Mouse (Mus musculus) liver, adult 2 months (tissue): ENCODE data around the gene Auts2. TPM values are rescaled to one million over a fixed set of nuclear protein-coding genes. Genes with fewer than 3 reads are reported as not detected.

Experiments used
- DNase-seq: peaks from one replicate; pipeline ENCODE4 v3.0.0-alpha.2; 2011; ENCODE audit warnings: low read depth, low spot score; ENCODE audit errors: extremely low read depth
- H3K27ac ChIP-seq: fragments of 200-500 bp; replicated peaks from 2 replicates; pipeline ENCODE4 v1.5.1; 2012; ENCODE audit warnings: low read depth, mild to moderate bottlenecking, control low read depth, inconsistent platforms, low read length; ENCODE audit not compliant: insufficient read depth
- H3K27me3 ChIP-seq: fragments of 200-500 bp; 2 replicates; pipeline ENCODE4 v1.6.1; 2012; ENCODE audit warnings: mild to moderate bottlenecking, moderate library complexity, low read length, inconsistent platforms; ENCODE audit not compliant: control insufficient read depth, insufficient read depth
- H3K36me3 ChIP-seq: fragments of 200-500 bp; 2 replicates; pipeline ENCODE4 v1.6.1; 2012; ENCODE audit warnings: low read length, inconsistent platforms; ENCODE audit not compliant: control insufficient read depth, insufficient read depth
- H3K4me1 ChIP-seq: fragments of 200-500 bp; 2 replicates; pipeline ENCODE4 v1.6.1; 2011; ENCODE audit warnings: low read length; ENCODE audit not compliant: control insufficient read depth, insufficient read depth
- H3K4me3 ChIP-seq: fragments of 200-500 bp; 2 replicates; pipeline ENCODE4 v1.5.1; 2011; ENCODE audit warnings: low read depth, mild to moderate bottlenecking, control low read depth, low read length, moderate library complexity; ENCODE audit not compliant: insufficient read depth
- H3K79me2 ChIP-seq: fragments of 200-500 bp; 2 replicates; pipeline ENCODE4 v1.6.1; 2012; ENCODE audit warnings: inconsistent platforms, mild to moderate bottlenecking, low read length, moderate library complexity; ENCODE audit not compliant: control insufficient read depth, insufficient read depth
- H3K9ac ChIP-seq: fragments of 200-500 bp; 2 replicates; pipeline ENCODE4 v1.6.1; 2012; ENCODE audit warnings: low read depth, mild to moderate bottlenecking, control low read depth, inconsistent platforms, low read length
- CTCF ChIP-seq: fragments of 200-500 bp; IDR thresholded peaks from 2 replicates; pipeline ENCODE4 v1.5.1; 2011; ENCODE audit warnings: low read depth, low read length, control low read depth
- POLR2A ChIP-seq: fragments of 200-500 bp; IDR thresholded peaks from 2 replicates; pipeline ENCODE4 v1.6.1; 2011; ENCODE audit warnings: low read length, control low read depth; ENCODE audit not compliant: insufficient read depth; ENCODE audit errors: extremely low read depth
- WGBS: fragments of 180-500 bp; shearing (Covaris S2); methylation state at CpG from one replicate; pipeline ENCODE4 v1.1.7; 2018; 5-methylcytosine and 5-hydroxymethylcytosine counted together
- polyA plus RNA-seq: library from polyadenylated mRNA; depleted of rRNA; stranded (reverse); fragments of >200 nt; gene quantifications from 2 replicates; pipeline ENCODE4 v1.2.3, GENCODE M21; 2012
- total RNA-seq: library from RNA; depleted of rRNA; stranded (reverse); fragments of >200 nt; gene quantifications from 2 replicates; pipeline ENCODE4 v1.2.3, GENCODE M21; 2014

Auts2 gene
- total and polyA plus RNA-seq, 2 experiments = 0.37 to 0.51 TPM

- no peak overlapping the region for H3K9ac ChIP-seq
- no peak overlapping the region for H3K27ac ChIP-seq
- H3K4me1 ChIP-seq = no peaks in the 10 kb centered on the region
- no peaks in the 10 kb centered on the region for H3K36me3 ChIP-seq
- no peak for TF ChIP-seq CTCF
- TF ChIP-seq POLR2A = no peak
- H3K4me3 ChIP-seq = no peak overlapping the region
- H3K27me3 ChIP-seq = peaks cover 4% of the 10 kb centered on the region; the same call in 1 of the 2 replicates
- H3K79me2 ChIP-seq = no peaks in the 10 kb centered on the region
- no peak for DNase-seq
- 95% methylated on average over 7 of the region's 7 CpGs for WGBS
Observed at GRCm38 (mm10) chr5:132458498-132458897, 84.6 kb downstream of the Auts2 start.

GRCm38 (mm10) chr5:132452381-132452780, 90.8 kb downstream of the Auts2 start:
- Histone ChIP-seq H3K4me3 (no peak overlapping the region), H3K4me1 (0 out of 2 replicates have a peak, but pooled peaks cover 1% of the 10 kb centered on the region), H3K27me3 (peaks cover 8% of the 10 kb centered on the region; the same call in 1 of the 2 replicates), H3K9ac (no peak overlapping the region), H3K79me2 (no peaks in the 10 kb centered on the region; the same call in 1 of the 2 replicates), H3K36me3 (no peaks in the 10 kb centered on the region), H3K27ac (no peak overlapping the region)
- WGBS = 52% methylated on average over 2 of the region's 2 CpGs
- DNase-seq = no peak
- TF ChIP-seq POLR2A (no peak), CTCF (no peak)

- 0 out of 2 replicates have a peak, but pooled peaks cover 1% of the 10 kb centered on the region for H3K4me1 ChIP-seq
- peak; percentile 88 for DNase-seq
- WGBS = 79% methylated on average over 3 of the region's 3 CpGs
- H3K27me3 ChIP-seq = peaks cover 9% of the 10 kb centered on the region; the same call in 1 of the 2 replicates
- H3K36me3 ChIP-seq = no peaks in the 10 kb centered on the region
- H3K4me3 ChIP-seq = no peak overlapping the region
- TF ChIP-seq POLR2A (no peak), CTCF (no peak)
- H3K9ac ChIP-seq = no peak overlapping the region
- no peaks in the 10 kb centered on the region; the same call in 1 of the 2 replicates for H3K79me2 ChIP-seq
- H3K27ac ChIP-seq = no peak overlapping the region
Observed at GRCm38 (mm10) chr5:132450071-132450470, 93.1 kb downstream of the Auts2 start.

- Histone ChIP-seq H3K4me3 (no peak overlapping the region), H3K27ac (no peak overlapping the region), H3K9ac (no peak overlapping the region), H3K79me2 (no peaks in the 10 kb centered on the region; the same call in 1 of the 2 replicates), H3K4me1 (0 out of 2 replicates have a peak, but pooled peaks cover 1% of the 10 kb centered on the region), H3K27me3 (peaks cover 6% of the 10 kb centered on the region), H3K36me3 (no peaks in the 10 kb centered on the region)
- peak; percentile 76 for DNase-seq
- TF ChIP-seq POLR2A (no peak), CTCF (no peak)
- 20% methylated on average over 6 of the region's 6 CpGs for WGBS
Observed at GRCm38 (mm10) chr5:132448401-132449066, 94.6 kb downstream of the Auts2 start.

- Histone ChIP-seq H3K27ac (no peak overlapping the region), H3K36me3 (no peaks in the 10 kb centered on the region), H3K4me1 (0 out of 2 replicates have a peak, but pooled peaks cover 1% of the 10 kb centered on the region), H3K27me3 (peaks cover 2% of the 10 kb centered on the region; the same call in 1 of the 2 replicates), H3K79me2 (no peaks in the 10 kb centered on the region), H3K9ac (no peak overlapping the region), H3K4me3 (no peak overlapping the region)
- no peak for DNase-seq
- WGBS = 95% methylated on average over 4 of the region's 4 CpGs
- no peak for TF ChIP-seq CTCF
- no peak for TF ChIP-seq POLR2A
Observed at GRCm38 (mm10) chr5:132445213-132445954, 97.8 kb downstream of the Auts2 start.
